Mouse (Mus musculus): ENCODE measurements around the gene Gm48552.

Gm48552 gene

DNA sequence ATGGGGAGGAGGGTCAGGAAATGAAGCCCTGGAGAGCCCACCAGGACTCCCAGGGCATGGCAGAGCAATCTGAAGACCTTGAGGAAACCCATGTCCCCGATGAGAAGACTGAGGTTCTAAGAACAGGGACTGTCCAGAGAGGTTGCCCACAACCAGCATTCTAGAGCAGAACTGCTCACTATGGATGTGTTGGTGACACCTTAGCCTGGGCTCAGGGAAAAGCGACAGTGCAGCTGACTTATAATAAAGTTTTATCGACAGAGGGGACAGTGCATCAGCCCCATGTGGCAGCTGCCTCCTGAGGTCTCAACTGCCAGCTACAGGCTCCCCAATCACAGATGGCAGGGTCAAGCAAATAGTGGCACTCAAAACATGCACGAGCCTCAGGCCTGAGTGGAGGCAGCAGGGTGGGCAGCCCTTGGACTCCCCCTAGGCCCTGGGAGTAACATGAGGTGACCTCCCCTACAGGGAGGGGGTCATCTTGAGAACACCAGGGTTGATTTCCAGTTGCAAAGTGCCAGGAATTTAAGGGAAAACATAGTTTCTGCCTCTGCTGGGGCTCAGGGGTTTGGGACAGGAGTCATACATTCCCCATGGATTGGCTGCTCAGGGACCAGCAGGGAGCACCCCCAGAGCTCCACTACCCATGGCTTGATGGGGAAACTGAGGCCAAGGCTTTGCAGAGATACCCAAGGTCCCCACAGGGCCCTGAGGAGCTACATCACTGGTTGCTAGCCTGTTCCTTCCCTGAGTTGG is 32.4 kb downstream of the Gm48552 start:
- DNase-seq = no peak

DNA sequence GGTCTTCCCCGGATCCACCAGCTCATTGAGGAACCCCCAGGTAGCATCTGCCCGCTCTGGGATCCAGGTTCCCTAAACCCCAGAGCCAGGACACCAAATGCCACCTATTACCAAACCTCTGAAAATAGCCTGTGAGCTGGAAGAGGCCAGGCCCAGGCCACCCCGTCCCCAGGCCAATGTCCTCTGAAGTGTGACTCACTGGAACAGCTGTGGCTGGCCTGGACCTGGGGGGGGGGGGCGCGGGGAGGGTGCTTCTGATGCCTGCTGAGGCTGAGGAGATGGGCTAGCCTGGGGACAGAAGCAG is 32.9 kb downstream of the Gm48552 start:
- DNase-seq = peak; percentile 11

DNA sequence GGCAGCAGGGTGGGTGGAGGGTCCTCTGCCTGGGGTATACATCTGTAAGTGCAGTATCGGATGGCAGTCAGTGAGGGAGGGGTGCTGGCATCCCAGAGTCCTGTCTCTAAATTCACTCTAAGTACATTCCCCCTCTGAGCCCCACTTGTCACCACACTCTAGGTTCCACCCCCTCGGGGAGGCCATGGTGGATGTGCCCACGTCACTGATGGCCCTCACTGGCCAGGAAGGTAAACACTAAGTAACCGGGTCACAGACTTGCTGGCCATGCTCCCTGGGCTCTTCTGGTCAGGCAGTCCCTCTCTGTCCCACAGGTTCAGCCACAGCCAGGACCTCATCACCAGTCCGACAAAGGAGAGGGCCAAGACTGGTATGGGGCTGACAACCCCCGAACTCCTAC is 33.4 kb downstream of the Gm48552 start:
- DNase-seq = peak; percentile 13

DNA sequence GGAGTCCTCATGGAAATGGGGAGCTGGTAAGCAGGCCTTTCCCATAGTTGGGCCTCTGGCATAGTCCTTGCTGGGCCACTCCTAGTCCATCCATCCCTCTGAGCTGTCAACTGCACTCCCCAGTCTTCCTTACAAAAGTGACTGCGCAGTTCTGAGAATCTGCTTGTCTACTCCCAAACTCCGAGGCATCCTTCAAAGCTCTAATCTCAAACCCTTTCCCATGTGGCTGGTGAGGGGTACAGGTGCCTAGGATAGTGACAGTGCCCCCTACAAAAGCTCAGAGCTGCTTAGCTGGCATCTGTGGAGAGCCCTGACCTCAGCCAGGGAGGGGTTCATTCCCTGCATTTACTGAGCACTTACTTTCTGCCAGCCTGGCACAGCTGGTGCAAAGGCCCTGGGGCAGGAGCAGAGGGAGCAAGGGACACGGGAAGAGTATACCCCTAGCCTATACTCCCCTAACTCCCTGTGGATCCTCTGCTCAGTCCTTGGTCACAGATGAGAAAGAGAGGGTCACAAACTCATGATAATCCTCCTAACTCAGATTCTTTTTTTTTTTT is 33.9 kb downstream of the Gm48552 start:
- DNase-seq = peak; percentile 10

DNA sequence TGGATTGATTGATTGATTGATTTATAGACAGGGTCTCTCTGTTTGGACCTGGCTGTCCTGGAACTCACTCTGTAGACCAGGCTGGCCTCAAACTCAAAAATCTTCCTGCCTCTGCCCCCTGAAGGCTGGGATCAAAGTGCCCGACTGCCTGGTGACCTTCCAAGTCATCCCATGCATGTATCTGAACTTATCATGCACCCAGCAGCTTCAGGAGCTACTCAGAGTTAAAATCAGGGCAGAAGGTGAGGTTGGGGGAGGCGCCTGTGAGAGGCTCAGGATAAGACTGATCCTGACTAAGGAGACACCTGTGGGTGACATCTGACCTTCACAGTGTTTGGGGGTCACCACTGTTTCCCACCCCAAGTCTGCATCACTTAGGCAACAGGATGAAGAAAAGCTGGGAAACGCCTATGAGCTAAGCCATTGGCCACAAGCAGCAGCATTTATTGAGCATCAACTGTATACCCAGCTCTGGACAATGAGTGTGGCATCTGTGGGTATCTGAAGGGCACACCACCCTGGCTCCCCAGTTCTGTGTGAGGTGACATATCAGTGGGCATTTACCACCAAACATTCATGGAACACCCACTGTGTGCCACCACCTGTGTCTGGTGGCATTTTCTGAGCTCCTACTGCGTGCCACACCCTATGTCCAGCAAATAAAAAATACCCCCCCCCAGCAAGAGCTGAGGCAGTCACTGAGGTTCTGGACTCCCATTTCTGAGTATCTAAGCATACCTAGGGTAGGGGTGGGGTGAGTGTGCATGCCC is 34.9 kb downstream of the Gm48552 start:
- DNase-seq = peak; percentile 20

DNA sequence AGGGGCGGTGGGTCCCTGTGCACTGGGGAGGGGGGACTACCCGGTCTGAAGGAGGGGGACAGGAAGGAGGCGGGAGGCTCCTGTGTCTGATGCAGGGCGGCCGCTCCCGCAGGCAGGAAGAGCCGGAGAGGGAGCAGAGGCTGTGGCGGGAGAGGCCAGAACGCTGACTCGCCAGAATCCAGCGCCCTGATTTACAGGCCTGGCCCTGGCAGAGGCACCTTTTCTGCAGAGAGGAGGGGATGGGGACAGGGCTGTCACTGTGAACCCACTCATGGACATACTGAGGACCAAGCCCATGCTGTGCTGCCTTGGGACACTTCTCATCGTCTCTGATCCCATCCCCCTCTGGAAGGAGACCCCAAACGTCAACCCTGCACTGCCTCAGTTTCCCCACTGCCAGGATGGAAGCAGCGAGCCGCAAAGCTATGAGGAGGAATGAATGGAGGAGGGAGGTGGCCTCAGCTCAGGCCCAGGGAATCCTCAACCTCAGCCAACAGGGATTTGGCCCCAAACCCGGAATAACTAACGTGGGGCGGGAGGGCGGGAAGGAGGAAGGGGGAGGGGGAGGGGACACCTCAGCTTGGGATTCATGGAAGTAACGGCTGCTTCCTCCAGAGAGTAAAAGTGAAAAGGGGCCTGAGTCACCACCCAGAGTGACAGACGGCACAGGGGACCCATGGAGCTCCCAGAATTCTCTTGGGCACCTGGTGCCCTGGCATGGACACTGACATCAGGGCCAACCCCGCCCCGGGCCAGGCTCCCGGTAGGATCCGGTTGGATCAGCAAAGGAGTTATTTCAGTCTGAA is 35.6 kb downstream of the Gm48552 start:
- peak; percentile 83 for DNase-seq

DNA sequence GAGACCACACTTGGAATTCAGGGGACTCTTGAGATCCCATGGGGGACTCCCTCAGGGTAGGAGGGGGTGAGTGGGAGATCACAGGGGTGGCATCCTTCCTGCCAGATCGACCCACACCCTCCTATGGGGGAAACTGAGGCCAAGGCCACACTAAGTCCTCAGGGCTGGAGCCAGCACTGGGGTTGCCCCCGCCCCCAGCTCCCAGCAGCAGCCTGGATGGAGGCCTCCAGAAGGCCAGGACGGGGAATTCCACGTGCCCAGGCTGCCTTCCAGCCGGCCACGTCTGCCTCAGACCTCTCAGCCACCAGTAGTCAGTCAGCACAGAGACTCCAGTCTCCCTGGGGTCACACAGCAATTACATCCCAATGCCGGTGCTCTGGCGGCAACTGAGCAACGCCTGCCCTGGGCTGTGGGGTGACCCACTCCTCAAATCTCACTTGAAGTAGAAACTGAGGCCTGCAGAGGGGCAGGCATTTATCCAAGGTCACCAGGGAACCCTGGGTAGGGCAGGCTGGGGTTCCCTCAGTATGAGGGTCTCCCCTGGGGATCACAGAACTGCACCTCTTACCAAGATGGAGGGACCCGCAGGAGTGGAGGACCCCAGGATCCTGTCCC is 36.5 kb downstream of the Gm48552 start:
- peak; percentile 65 for DNase-seq

DNA sequence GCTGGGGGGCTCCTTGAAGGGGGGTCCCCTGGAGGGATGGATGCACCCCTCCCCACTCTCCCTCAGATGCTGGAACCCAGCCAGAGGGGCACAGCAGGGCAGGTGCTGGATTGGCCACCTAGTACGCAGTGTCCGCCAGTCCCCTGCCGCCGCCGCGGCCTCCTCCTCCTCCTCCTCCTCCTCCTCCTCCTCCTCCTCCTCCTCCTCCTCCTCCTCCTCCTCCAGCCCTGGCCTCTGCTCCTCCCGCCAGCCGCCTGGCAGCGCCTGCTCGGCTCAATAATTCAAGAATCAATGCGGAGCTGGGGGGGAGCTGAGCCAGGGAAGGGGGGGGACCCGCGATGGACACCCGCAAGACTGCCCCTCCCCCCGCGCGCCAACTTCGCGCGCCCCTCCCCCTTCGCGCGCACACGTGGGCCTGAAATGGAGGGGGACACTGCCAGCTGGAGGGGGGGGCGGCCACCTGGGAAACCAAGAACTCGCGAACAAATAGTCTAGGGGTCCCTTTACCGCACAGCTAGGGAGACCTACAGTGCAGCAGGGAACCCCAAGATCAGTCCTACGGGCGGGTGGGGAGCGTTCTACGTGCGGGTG is 37.4 kb downstream of the Gm48552 start:
- DNase-seq = peak; percentile 70

DNA sequence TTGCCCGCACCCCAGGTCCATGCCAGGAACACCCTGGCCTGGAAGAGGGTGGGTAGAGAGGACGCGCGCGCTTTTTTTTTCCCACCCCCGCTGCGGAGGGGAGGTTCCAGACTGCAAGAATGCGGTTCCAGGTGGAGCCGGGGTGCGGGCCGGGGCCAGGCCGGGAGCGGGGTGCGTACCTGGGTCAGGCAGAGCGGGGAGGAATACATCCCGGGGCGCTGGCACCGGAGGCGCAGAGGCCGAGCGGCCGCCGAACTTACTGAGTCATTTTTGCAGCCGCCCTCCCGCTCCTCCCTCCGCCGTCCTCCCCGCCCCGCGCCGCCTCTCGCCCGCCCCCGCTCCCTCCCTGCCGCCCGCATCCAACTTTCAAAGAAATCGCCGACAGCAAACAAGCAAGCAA is 38.1 kb downstream of the Gm48552 start:
- DNase-seq = peak; percentile 88

DNA sequence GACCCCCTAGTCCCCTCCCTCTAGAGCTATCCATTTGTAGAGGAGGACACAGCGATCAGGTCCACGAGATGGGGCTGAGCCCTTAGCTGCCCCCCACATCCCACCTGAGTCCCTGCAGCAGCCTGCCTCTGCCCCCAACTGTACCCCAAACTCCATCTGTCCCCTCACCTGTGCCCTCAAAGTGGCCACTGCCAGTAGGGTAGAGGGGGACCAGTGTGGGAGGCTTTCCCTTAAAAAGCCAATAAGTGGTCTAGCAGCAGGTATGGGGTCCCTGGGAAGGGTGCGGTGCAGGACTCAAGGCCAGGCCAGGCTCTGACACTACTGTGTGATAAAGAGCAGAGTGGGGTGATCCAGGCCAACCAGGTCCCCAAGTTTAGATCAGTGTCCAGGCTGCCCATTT is 38.5 kb downstream of the Gm48552 start:
- DNase-seq = peak; percentile 25

DNA sequence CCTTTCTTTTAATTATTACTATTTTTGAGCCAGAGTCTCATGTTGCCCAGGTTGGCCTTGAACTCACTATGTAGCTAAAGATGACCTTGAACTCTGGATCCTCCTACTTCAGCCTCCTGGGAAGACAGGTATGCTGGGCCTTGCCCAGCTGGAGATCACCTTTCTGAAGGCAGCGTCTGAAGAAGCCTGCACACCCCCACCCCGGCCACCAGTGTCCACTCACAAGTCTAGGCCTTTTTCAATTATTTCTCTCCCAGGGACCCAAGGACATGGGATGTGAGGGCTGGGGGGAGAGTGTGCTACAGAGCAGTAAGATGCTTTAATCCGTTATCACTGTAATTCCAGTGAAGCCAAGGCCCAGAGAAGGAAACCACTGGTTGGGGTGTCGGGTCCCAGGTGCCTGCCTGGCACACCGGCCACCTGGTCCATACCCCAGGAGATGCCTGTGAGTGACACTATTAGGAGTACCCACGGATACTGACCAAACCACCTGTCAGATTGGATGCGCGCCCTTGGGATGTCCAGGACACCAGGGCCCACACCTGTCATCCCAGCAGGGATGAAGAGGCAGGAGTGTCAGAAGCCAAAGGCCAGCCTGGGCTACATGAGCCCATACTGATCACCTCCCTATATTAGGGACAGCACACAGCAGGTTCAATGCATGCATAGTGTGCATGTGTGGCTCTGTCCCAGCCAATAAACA is 39.1 kb downstream of the Gm48552 start:
- peak; percentile 25 for DNase-seq

DNA sequence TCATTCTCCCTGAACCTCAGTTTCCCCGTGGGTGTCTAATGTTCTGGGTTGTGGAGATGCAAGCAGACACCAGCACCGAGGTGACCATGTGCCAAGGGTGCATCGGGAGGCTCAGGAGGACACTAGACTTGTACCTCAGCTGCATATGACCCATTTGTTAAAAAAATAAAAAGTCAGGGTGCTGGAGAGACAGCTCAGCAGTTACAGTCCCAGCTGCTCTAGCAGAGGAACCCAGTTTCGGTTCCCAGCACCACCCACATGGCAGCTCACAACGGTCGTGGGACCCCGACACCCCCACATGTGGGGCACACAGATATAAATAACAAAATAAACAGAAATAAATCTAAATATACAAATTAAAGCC is 39.7 kb downstream of the Gm48552 start:
- peak; percentile 14 for DNase-seq

DNA sequence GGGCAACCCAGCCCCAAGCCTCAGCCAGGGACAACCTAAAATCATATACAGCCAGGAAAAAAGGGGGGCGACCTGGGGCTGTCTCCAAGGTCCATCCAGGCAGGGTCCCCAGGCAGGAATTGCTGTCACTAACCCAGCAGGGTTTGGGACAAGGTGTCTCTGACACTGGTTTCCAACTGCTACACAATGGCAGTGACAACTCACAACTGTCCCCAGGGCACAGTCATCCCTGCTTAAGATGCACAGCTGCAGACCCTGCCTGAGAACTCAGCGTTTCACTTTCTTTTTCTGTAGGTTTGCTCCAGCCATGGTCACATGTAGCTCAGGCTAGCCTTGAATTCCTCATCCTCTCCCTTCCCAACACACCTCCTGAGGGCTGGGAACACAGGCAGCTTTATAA is 40.3 kb downstream of the Gm48552 start:
- DNase-seq = peak; percentile 19

DNA sequence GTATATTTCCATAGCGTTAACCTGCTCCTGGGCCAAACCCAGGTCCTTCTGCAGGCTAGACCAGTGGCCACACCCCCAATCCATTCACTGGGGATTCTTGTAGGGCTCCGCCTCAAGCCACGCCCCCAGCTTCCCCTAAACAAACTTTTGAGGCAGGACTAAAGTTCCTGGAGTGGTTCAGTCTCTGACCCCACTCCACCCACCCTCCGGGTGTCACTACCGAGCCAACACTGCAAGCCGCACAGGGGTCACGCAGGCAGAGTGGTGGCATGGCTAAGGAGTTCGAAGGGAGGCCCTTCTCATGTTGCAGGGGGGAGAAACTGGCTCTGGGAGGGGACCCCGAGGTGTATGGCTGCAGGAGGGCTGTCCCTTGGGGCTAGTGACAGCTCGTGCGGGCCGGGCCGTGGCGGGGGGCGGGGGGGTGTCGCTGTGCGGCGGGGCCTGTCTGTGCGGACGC is 40.8 kb downstream of the Gm48552 start:
- DNase-seq = peak; percentile 94

DNA sequence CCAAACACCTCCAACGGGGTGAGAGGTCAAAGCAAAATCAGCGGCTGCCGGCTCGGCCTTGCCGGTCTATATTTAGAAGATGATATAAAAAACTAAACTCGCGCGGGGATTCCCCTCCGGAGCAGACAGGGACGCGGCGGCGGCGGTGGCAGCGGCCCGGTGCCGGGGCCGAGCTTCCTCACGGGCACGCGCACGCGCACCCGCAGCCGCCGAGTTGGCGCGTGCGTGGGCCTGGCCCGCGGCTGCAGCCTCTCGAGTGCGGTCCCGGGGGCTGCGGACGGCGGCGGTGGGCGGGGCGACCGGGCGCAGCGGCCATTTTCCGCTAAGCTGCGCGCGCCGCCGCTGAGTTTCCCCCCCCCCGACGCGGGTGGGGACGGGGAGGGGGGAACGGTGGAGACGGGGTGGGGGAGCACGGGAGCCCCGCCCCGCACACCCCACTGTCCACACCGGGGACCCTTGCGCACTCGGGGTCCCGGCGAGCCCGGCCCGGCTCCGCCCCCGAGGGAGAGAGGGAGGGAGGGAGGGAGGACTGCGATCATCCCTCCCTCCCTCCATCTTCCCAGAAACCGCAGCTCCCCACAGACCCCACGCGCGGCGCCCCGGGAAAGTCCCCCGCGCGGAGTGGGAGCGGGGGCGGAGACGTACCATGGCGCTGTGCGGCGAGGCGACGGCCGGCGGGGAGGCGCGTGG is 41.5 kb downstream of the Gm48552 start:
- peak; percentile 91 for DNase-seq

DNA sequence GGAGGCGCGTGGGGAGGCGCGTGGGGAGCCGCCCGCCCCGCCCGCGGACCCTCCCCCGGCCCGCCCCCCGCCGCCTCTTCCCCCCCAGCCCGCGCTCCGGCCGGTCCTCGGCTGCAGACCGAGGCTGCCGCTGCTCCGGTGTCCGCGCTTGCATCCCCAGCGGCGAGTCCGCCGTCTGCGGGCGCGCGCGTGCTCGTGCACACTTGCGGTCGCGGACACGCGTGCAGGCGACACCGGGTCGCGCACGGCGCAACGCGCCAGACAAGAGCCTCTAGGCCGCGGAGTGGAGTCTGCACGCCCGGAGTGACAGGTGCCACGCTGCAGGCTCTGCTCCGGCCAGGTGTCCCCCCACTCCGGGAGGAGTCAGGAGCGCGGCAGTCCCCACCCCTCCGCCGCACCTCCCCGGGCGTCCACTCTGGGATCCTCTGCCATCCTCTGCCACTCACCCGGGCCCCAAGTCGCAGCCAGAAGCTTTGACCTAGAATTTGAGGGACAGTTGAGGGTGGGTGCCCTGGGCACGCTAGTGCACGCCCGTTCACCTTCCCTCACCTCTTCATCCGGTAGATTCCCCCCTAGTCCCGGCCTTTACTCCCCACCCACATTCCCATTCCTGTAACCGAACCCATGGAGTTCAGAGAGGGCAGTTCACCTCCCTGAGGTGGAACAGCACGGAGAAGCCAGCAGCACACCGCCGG is 42.2 kb downstream of the Gm48552 start:
- peak; percentile 82 for DNase-seq

DNA sequence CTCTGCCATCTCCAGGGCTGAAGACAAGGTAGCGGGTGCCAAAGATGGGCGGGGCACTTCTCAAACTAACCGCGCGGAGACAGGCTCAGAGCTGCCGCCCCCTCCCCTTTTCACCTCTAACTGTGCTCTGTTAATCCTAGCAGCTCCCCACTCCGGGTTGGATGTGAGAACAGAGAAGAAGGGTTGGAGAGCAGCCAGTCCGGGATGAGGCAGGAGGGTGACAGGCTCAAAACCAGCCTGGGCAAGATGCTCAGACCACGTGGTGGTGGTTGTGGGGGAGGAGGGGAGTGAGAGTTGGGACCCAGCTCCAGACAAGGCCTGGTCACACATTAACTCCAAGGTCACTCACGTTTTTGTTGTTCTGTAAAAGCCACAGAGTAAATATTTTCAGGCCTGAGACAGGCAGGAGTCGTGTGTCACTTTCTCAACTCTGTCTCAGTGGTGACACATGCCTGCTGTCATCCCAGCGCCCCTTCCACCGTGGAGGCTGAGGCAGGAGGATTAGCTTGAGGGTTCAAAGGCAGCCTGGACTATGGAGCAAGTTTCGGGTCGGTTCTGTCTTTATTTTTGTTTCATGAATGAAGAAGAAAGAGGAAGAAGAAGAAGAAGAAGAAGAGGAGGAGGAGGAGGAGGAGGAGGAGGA is 42.8 kb downstream of the Gm48552 start:
- peak; percentile 86 for DNase-seq

DNA sequence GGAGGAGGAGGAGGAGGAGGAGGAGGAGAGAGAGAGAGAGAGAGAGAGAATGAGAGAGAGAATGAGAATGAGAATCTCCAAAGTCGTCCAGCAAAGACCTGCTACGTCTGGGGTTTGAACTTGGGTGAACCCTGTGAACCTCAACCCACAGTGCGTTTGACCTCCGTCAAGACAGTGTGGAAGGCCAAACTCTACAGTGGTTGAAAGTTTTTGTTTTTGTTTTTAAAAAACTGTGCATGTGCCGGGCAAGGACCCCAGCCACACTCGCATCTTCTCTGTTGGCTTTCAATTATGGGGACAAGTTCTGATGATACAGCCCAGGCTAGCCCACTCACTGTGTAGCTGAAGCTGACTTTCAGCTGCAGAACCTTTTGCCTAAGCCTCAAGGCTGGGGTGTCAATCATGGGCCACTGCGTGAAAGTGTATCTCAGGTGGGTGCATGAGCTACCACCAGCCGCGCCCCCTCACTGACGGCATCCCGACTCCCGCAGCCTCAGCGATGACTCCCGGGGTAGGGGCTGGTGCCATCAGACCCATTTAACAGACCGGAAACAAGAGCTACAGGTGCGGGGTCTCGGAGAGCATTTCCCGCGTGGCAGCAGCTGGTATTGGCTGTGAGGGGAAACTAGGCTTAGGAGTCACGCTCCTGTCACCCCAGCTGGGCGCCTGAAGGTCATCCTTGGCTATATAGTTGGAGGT is 43.5 kb downstream of the Gm48552 start:
- peak; percentile 48 for DNase-seq

DNA sequence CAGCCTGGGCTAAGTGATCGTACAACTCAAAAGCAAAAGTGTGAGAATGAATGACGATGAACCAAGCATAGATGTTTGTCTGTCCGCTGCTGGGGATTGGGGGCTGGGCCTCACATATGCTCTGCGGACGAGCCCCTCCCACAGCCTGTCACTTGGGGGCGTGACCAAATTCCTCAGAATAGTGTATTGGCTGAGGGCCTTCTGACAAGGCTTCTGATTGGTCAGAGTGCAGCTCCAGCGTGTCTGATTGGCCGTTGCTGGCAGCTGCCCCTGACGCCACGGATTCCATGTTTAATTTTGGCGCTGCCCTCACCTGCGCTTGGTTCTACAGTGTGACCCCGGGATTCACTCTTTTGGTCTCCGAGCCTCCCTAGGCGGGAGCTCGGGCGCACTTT is 44.1 kb downstream of the Gm48552 start:
- DNase-seq = peak; percentile 96
